Mouse (Mus musculus): ENCODE measurements around the gene Cd209c. TPM values are rescaled to one million over a fixed set of nuclear protein-coding genes. Genes with fewer than 3 reads are reported as not detected.

Gene Cd209c
- polyA plus RNA-seq (2017; shearing (Covaris generic)) = not detected

DNA sequence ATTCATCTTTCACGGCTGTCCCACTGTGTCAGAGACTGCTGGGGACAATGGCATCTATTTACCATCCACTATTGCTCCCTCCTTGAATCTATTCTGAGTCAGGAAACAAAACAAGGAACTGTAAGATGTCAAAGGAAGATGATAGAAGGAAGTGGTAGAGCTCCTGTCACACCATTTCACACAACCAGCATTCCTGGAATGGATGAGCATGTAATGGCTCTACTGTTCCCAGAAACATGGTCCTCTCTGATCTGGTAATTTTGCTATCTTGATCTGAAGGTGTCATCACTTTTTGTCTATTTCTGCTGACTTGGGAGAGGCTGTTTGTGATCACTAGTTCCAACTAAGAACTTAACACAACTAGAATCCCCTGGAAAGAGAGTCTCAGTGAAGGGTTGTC is at the start of gene Cd209c:
Gene Cd209c, minus strand, starts transcription at position 101 of the 400 bp plus-strand sequence.
- no peak for ATAC-seq

DNA sequence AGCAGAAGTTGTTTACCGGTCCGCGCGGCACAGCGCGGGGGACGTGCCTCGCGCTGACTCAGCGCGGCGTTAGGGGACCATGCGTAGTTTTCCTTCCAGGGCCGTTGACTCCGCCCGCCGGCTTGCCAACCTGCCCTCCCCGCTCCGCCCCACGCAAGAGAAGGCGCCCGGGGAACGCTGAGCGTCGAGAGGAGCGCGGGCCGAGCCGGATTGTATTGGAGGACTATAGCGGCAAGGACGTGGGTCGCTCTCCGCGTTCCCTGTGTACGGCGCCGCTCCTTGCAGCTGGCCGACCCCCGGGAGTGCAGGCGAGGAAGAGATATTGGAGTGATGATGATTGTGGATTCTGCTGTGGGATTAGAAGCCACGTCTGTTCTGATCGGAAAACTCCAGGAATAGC is 39.7 kb upstream of the Cd209c start:
- ATAC-seq = no peak

DNA sequence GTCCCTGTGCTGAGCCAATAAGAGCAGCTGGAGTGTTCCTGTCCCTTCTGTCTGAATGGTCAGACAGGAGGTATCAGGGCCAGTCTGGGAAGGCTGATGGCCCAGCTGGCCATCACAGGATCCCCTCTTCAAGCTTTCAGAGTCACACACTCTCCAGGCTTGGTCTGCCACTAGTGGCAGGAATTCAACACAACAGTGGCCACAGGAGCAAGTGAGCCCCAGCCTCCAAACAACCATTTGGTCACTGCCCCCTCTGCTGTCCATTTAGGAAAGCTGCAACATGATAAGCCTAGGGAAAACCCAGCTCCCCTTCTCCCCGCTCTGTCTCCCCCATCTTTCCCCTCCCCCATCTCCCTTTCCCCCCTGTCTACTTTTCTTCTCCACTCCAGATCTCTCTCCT is 1.5 kb upstream of the Cd209c start:
- ATAC-seq = no peak

DNA sequence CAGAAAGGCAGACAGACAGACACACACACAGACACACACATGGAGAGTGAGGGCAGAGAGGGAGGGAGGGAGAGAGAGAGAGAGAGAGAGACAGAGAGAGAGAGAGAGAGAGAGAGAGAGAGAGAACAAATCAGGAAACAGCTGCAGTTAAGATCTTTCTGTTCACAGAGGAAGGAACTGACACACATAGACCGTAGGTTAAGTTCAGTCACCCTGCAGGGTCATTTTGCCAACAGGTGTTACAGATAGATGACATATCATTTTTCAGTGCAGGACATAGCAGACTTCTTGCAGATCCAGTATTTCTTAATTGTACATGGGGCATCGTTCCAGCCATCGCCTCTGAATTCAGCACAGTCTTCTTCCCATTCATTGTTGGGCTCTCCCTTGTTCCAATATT is 14.5 kb downstream of the Cd209c start:
- no peak for ATAC-seq

DNA sequence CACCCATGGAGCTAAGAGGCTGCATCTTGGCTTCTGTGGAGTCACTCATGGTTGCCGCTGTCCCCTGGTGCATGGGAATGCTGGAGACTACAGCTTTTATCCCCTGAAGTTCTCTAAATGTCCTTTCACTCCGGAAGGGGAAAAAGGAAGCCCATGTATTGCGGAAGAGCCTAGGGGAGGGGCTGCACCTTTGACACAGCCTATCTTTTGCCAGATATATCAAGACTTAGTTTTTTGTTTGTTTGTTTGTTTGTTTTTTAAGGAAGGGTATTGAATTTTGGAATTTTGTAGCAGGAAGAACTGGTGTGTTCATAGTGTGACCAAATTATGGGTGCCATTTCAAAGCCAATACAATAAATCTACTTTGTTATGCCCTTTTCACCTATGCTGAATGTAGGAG is 27.8 kb downstream of the Cd209c start, which contains the start of gene Cd209b:
Gene Cd209b, minus strand, starts transcription at position 101 of the 400 bp plus-strand sequence.
- no peak for ATAC-seq

Other genes with a start within 250 kb of the Cd209c start
- not detected for gene Clec4g, start 234.1 kb downstream of the Cd209c start, polyA plus RNA-seq (2017; shearing (Covaris generic))
- gene Cd209a, start 205.8 kb downstream of the Cd209c start, polyA plus RNA-seq (2017; shearing (Covaris generic)) = not detected
- gene Cd209e, start 100.4 kb downstream of the Cd209c start, polyA plus RNA-seq (2017; shearing (Covaris generic)) = not detected
- gene Cd209d, start 76.2 kb downstream of the Cd209c start, polyA plus RNA-seq (2017; shearing (Covaris generic)) = not detected
- gene Cd209b, start 27.9 kb downstream of the Cd209c start, polyA plus RNA-seq (2017; shearing (Covaris generic)) = under 1 TPM in 1 of 2 experiments, not detected in 1; 0.70 TPM
- gene Cd209f, start 151.1 kb upstream of the Cd209c start, polyA plus RNA-seq (2017; shearing (Covaris generic)) = under 1 TPM in 1 of 2 experiments, not detected in 1; 0.30 TPM
- gene Cd209g, start 179.4 kb upstream of the Cd209c start, polyA plus RNA-seq (2017; shearing (Covaris generic)) = under 1 TPM in 1 of 2 experiments, not detected in 1; 0.15 TPM
- 1 to 10 TPM; 5.6 to 7.8 TPM for gene Evi5l, start 211.8 kb upstream of the Cd209c start, polyA plus RNA-seq (2017; shearing (Covaris generic))

Measured in CD4-positive, CD25-positive, alpha-beta regulatory T cell, adult 4 months (primary cell).